Mouse (Mus musculus) stomach, postnatal 0 days (tissue): Measurements from ENCODE around the gene Thbs4.

Experiments used
- CTCF ChIP-seq: IDR thresholded peaks from 2 replicates; pipeline ENCODE4 v1.5.1; 2016; ENCODE audit warnings: antibody characterized with exemption, low read depth, mild to moderate bottlenecking, moderate library complexity
- EP300 ChIP-seq: optimal IDR thresholded peaks from 2 replicates; pipeline ENCODE3; 2016; ENCODE audit warnings: antibody characterized with exemption

DNA sequence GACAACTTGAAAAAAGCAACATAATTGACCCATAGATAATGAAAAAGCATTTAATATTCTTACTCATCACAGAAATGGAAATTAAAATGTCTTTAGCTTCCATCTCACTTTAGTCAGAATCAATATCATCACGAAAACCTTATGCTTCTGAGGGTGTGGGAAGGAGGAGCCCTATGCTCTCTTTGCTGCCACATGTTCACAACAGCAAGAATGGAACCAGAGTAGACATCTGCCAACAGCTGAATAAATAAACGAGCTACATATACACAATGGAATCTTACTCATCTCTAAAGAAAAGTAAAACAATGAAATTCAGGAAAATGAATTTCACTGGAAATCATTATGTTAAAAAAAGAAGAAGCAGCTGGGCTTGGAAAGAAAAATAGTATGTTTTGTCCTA lies 4.2 kb upstream of the Thbs4 start:
- TF ChIP-seq CTCF (no peak), EP300 (no peak)
